Mouse (Mus musculus): ENCODE measurements around the gene Ncoa1. TPM values are rescaled to one million over a fixed set of nuclear protein-coding genes. Genes with fewer than 3 reads are reported as not detected.

The Ncoa1 gene
- polyA plus RNA-seq, 1 experiment from 2014 or later = 12.4 TPM

DNA sequence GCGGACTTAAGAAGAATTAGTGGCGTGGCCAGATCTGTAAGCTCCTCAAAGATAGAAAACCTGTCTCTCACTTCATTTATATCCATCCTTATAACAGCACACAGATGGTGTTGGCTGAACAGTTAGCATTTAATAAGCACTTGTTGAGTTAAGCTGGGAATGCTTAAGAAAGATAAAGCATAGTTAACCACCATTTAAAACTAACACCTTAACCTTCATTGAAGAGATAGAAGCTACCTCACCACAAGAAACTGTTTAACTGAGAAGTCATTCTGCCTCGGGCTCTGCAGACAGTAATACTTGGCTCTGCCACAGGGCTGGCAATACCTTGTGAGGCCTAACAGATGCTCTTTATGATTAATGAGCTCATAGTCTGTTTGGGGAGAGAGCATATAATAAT is 134.9 kb downstream of the Ncoa1 start:
- no peak overlapping the region for H3K4me2 ChIP-seq (replicated peaks)
- ATAC-seq (ENCODE audit: low FRiP score, low read depth) = no peak
- no peak overlapping the region for H3K27ac ChIP-seq
- H3K9ac ChIP-seq = no peak overlapping the region
- WGBS = 83% methylated on average over 3 of the region's 3 CpGs
- H3K9me3 ChIP-seq = no peaks in the 10 kb centered on the region
- H3K36me3 ChIP-seq = no peaks in the 10 kb centered on the region
- H3K4me3 ChIP-seq = no peak overlapping the region
- H3K27me3 ChIP-seq (replicated peaks) = no peaks in the 10 kb centered on the region
- no peaks in the 10 kb centered on the region for H3K4me1 ChIP-seq

DNA sequence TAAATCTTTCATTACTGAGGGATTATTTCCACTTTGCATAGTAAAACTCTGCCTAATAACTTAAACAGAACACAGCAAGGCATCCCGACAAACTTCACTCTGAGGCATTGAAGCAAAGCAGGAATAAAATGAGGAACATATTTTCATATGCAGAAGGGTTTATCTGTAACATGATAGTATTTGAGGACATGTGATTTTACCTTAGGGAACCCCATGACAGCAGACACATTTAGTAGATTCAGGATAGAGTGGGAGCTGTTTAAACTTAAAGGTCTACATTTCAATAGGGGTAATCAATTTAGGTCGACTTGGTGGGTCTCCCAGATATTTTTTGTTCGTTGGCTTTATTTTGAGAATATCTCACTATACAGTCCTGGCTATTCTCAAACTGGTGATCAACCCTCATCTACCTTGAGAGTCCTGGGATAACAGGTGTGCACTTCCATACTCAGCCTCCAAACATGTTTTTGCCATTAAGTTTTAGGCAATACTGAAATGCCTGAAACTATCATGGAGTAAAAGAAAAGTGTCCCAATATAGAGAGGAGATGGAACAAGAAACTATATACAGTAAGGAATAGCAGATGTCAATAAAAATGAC is 136.6 kb downstream of the Ncoa1 start:
- WGBS = 84% methylated on average over 3 of the region's 3 CpGs
- no peak for ATAC-seq (ENCODE audit: low FRiP score, low read depth)

GRCm38 (mm10) chr12:4323604-4324003 is 153.4 kb downstream of the Ncoa1 start:
- WGBS = 87% methylated on average over 5 of the region's 5 CpGs
- H3K4me1 ChIP-seq = no peaks in the 10 kb centered on the region
- H3K9ac ChIP-seq = no peak overlapping the region
- no peak for ATAC-seq (ENCODE audit: low FRiP score, low read depth)
- no peak overlapping the region for H3K4me3 ChIP-seq
- peaks cover 5% of the 10 kb centered on the region; the same call in 1 of the 2 replicates for H3K36me3 ChIP-seq
- no peaks in the 10 kb centered on the region for H3K27me3 ChIP-seq (replicated peaks)
- H3K9me3 ChIP-seq = no peaks in the 10 kb centered on the region
- H3K4me2 ChIP-seq (replicated peaks) = no peak overlapping the region
- H3K27ac ChIP-seq = no peak overlapping the region

More for the DNA sequence above, 136.6 kb downstream of the Ncoa1 start:
- no peaks in the 10 kb centered on the region for H3K27me3 ChIP-seq (replicated peaks)
- no peak overlapping the region for H3K4me3 ChIP-seq
- H3K9ac ChIP-seq = no peak overlapping the region
- no peak overlapping the region for H3K4me2 ChIP-seq (replicated peaks)
- H3K4me1 ChIP-seq = no peaks in the 10 kb centered on the region
- no peaks in the 10 kb centered on the region for H3K36me3 ChIP-seq
- H3K27ac ChIP-seq = no peak overlapping the region
- H3K9me3 ChIP-seq = no peaks in the 10 kb centered on the region

DNA sequence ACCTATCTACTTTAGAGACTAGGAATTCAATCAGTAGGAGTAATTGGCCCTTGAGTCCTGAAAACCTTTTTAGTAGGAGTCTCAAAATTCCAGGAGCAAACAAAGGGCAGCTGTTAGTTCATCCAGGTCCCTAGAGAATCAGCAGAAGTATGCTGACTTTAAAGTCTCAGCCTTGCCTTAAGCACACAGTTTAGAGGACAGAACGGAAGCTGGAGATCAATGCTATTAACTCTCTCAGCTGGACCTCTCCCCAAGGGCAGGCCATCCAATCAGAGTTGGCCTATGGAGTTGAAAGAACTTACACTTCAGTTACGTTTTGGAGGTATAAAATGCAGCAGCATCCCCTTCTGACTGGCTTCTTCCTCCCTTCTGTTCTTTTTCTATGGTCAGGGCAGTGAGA is 154.8 kb downstream of the Ncoa1 start:
- WGBS = 41% methylated on average over 2 of the region's 2 CpGs
- H3K9ac ChIP-seq = no peak overlapping the region
- no peak for ATAC-seq (ENCODE audit: low FRiP score, low read depth)
- H3K36me3 ChIP-seq = peaks cover 9% of the 10 kb centered on the region; the same call in 1 of the 2 replicates
- no peak overlapping the region for H3K4me2 ChIP-seq (replicated peaks)
- H3K27ac ChIP-seq = no peak overlapping the region
- H3K27me3 ChIP-seq (replicated peaks) = no peaks in the 10 kb centered on the region
- no peaks in the 10 kb centered on the region for H3K4me1 ChIP-seq
- no peaks in the 10 kb centered on the region for H3K9me3 ChIP-seq
- H3K4me3 ChIP-seq = no peak overlapping the region

DNA sequence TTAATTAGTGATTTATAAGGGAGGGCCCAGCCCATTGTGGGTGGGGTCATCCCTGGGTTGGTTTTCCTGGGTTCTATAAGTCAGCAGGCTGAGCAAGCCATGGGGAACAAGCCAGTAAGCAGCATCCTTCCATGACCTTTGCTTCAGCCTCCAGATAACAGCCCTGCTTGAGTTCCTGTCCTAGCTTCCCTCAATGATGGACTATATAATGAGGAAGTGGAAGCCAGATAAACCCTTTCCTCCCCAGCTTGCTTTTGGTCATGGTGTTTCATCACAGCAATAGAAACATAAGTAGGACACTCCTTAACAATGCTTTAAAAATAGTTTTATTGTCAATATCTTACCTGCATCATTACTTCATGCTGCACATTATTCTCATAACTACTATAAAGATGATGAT is 163.2 kb downstream of the Ncoa1 start:
- Histone ChIP-seq H3K36me3 (peaks cover 11% of the 10 kb centered on the region), H3K27me3 (replicated peaks) (no peaks in the 10 kb centered on the region), H3K27ac (no peak overlapping the region), H3K9ac (no peak overlapping the region), H3K9me3 (no peaks in the 10 kb centered on the region), H3K4me3 (no peak overlapping the region), H3K4me1 (no peaks in the 10 kb centered on the region), H3K4me2 (replicated peaks) (no peak overlapping the region)
- ATAC-seq (ENCODE audit: low FRiP score, low read depth) = no peak

GRCm38 (mm10) chr12:4306712-4307313 is 170.2 kb downstream of the Ncoa1 start:
- Histone ChIP-seq H3K9ac (no peak overlapping the region), H3K9me3 (no peaks in the 10 kb centered on the region), H3K36me3 (peaks cover 6% of the 10 kb centered on the region; the same call in 1 of the 2 replicates), H3K4me1 (no peaks in the 10 kb centered on the region), H3K27me3 (replicated peaks) (no peaks in the 10 kb centered on the region), H3K4me2 (replicated peaks) (no peak overlapping the region), H3K4me3 (no peak overlapping the region), H3K27ac (no peak overlapping the region)
- 61% methylated on average over 1 of the region's 1 CpGs for WGBS
- no peak for ATAC-seq (ENCODE audit: low FRiP score, low read depth)

DNA sequence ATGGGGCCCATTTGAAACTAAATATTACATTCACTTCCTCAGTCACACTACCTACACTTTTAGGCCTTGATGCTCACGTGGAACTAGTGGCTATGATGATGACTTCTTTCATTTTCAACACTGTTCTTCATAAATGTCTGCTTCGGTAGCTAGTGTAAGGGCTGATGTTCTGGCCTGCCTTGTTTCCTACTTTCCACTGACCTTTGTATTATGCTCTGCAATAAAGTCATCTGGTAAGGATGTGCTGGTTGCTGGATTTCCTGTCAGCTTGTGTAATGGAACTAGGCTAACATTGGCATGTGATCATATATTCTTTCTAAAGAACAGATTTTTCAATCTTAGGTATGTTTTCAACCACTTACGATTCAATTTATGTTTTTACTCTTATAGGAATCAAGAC is 177.7 kb downstream of the Ncoa1 start:
- 84% methylated on average over 3 of the region's 3 CpGs for WGBS
- Histone ChIP-seq H3K4me3 (no peak overlapping the region), H3K27me3 (replicated peaks) (no peaks in the 10 kb centered on the region), H3K4me1 (no peaks in the 10 kb centered on the region), H3K36me3 (peaks cover 15% of the 10 kb centered on the region), H3K9ac (no peak overlapping the region), H3K4me2 (replicated peaks) (no peak overlapping the region), H3K9me3 (no peaks in the 10 kb centered on the region), H3K27ac (no peak overlapping the region)
- no peak for ATAC-seq (ENCODE audit: low FRiP score, low read depth)

- H3K4me1 ChIP-seq = no peaks in the 10 kb centered on the region
- H3K9ac ChIP-seq = no peak overlapping the region
- H3K9me3 ChIP-seq = no peaks in the 10 kb centered on the region
- no peak overlapping the region for H3K27ac ChIP-seq
- peaks cover 20% of the 10 kb centered on the region for H3K36me3 ChIP-seq
- no peak overlapping the region for H3K4me3 ChIP-seq
- no peaks in the 10 kb centered on the region for H3K27me3 ChIP-seq (replicated peaks)
- no peak for ATAC-seq (ENCODE audit: low FRiP score, low read depth)
- no peak overlapping the region for H3K4me2 ChIP-seq (replicated peaks)
- 89% methylated on average over 4 of the region's 4 CpGs for WGBS
Observed at GRCm38 (mm10) chr12:4298626-4299025, 178.4 kb downstream of the Ncoa1 start.

DNA sequence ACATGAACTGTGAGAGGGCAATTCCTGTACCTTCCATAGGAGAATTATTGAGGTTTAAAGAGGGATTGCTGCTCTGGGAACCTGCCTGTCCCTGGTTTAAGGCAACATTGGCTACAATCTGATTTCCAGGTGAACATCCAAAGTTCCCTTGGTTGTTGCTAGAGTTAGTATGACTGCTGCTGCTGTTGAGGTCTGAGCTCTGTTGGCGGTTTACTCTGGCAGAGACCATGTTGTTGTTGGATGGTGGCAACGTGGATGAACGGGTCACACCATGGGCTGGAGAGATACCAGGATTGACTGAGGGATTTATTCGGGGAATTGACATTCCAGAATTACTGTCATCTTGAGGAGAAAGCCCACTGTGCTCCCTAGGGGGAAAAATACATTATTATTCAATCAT is 181.1 kb downstream of the Ncoa1 start:
- H3K4me1 ChIP-seq = no peaks in the 10 kb centered on the region
- no peak overlapping the region for H3K27ac ChIP-seq
- no peaks in the 10 kb centered on the region for H3K27me3 ChIP-seq (replicated peaks)
- H3K9me3 ChIP-seq = no peaks in the 10 kb centered on the region
- H3K4me3 ChIP-seq = no peak overlapping the region
- no peak overlapping the region for H3K9ac ChIP-seq
- peaks cover 20% of the 10 kb centered on the region for H3K36me3 ChIP-seq
- H3K4me2 ChIP-seq (replicated peaks) = no peak overlapping the region
- no peak for ATAC-seq (ENCODE audit: low FRiP score, low read depth)
- 90% methylated on average over 4 of the region's 4 CpGs for WGBS

DNA sequence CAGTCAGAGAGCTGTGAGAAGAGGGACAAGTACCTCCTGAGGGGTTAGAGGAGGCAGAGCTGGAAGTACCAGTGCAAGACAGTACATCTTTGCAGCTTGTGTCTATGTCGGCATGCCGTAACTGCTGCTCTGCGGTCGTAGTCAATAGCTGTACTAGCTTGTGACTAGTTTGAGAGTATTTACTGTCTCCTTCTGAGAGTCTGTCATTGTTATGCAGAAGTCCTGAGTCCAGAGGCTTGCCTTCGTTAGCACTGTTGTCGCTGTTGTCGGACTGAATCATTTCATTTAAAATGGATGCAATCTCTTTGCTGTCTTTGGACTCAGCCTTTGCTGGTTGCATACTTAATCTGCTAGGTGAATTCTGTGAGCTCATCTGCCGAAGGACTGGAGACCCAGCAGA is 181.7 kb downstream of the Ncoa1 start:
- H3K4me2 ChIP-seq (replicated peaks) = no peak overlapping the region
- 75% methylated on average over 8 of the region's 8 CpGs for WGBS
- H3K4me3 ChIP-seq = no peak overlapping the region
- ATAC-seq (ENCODE audit: low FRiP score, low read depth) = no peak
- H3K27ac ChIP-seq = no peak overlapping the region
- no peak overlapping the region for H3K9ac ChIP-seq
- peaks cover 23% of the 10 kb centered on the region for H3K36me3 ChIP-seq
- no peaks in the 10 kb centered on the region for H3K4me1 ChIP-seq
- no peaks in the 10 kb centered on the region for H3K27me3 ChIP-seq (replicated peaks)
- no peaks in the 10 kb centered on the region for H3K9me3 ChIP-seq

DNA sequence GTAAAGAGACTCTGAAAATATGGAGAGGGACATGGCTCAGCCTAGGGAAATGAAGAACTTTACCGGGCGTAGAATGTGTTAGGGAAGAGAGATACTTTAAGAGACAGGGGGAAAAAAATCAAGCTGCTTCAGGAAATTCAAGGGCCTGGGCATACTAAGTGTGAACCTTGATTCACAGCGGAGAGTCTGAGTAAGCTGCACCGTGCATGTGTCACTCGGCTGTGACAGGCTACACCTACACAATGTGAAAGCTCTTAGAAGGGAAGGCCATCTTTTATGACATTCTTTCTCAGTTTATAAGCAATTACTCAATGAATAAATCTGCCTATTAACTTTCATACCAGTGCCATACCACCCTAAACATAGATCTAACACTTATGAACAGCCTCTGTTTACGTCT is 183.2 kb downstream of the Ncoa1 start:
- Histone ChIP-seq H3K36me3 (peaks cover 29% of the 10 kb centered on the region), H3K27me3 (replicated peaks) (no peaks in the 10 kb centered on the region), H3K9me3 (no peaks in the 10 kb centered on the region), H3K4me3 (no peak overlapping the region), H3K4me1 (no peaks in the 10 kb centered on the region), H3K9ac (no peak overlapping the region), H3K4me2 (replicated peaks) (no peak overlapping the region), H3K27ac (no peak overlapping the region)
- ATAC-seq (ENCODE audit: low FRiP score, low read depth) = no peak
- 95% methylated on average over 6 of the region's 6 CpGs for WGBS

DNA sequence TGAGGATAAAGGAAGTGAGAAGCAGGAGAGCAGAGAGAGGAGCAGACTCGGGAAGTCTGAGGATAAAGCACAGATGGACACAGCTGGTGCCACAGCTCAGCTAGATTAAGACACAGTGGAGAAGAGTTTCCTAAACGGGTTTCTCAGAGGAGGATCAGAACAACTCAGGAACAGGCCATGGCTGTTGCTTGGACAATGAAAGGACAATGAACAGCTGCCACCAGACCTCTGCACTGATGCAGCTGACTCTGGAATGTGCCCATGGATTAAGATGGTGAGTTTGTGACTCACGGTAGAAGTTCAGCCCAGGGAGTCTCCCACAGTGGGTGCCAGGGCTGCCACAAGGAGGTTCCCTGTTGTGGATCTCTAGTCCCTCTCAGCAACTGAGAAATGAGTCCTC is 191.8 kb downstream of the Ncoa1 start:
- no peak for ATAC-seq (ENCODE audit: low FRiP score, low read depth)
- no peak overlapping the region for H3K4me2 ChIP-seq (replicated peaks)
- WGBS = 59% methylated on average over 3 of the region's 3 CpGs

DNA sequence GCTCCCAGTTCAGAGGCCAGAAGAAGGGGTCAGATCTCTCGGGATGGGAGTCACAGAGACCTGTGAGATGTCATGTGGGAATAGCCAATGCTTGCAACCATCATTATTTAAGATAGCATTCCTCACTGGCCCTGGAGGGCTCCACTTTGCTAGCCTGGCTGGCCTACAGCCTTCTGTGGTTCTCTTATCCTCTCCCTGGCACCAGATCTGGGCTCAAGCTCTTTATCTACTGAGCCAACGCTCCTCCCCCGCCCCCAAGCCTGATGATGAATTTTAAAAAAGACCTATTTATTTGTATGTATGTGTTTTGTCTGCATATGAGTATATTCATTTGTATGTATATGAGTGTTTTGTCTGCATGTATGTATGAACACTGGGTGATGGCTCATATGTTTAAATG is 197.1 kb downstream of the Ncoa1 start:
- Histone ChIP-seq H3K9me3 (no peaks in the 10 kb centered on the region), H3K36me3 (peaks cover 6% of the 10 kb centered on the region), H3K4me1 (no peaks in the 10 kb centered on the region), H3K4me3 (no peak overlapping the region), H3K27me3 (replicated peaks) (no peaks in the 10 kb centered on the region), H3K27ac (no peak overlapping the region), H3K4me2 (replicated peaks) (no peak overlapping the region), H3K9ac (no peak overlapping the region)
- 92% methylated on average over 3 of the region's 3 CpGs for WGBS
- no peak for ATAC-seq (ENCODE audit: low FRiP score, low read depth)

More for the DNA sequence above, 191.8 kb downstream of the Ncoa1 start:
- H3K27ac ChIP-seq = no peak overlapping the region
- H3K4me3 ChIP-seq = no peak overlapping the region
- no peaks in the 10 kb centered on the region for H3K27me3 ChIP-seq (replicated peaks)
- H3K9me3 ChIP-seq = no peaks in the 10 kb centered on the region
- H3K36me3 ChIP-seq = peaks cover 6% of the 10 kb centered on the region; the same call in 1 of the 2 replicates
- no peak overlapping the region for H3K9ac ChIP-seq
- no peaks in the 10 kb centered on the region for H3K4me1 ChIP-seq
